Mouse (Mus musculus) liver, embryonic 11.5 days (tissue): ENCODE data around the gene Hacd4. TPM values are rescaled to one million over a fixed set of nuclear protein-coding genes. Genes with fewer than 3 reads are reported as not detected.

Experiments
- ATAC-seq: fragments of 200-750 bp; cut with Nextera tagmentation; replicated peaks from 2 replicates; pipeline ENCODE4 v1.8.0; 2017; ENCODE audit warnings: moderate number of reproducible peaks, mild to moderate bottlenecking, moderate TSS enrichment, moderate library complexity; ENCODE audit not compliant: low FRiP score
- DNase-seq: peaks from one replicate; pipeline ENCODE4 v3.0.0-alpha.2; 2017; ENCODE audit warnings: low spot score
- H3K27ac ChIP-seq: fragments of 300-500 bp; sonication (generic); 2 replicates; pipeline ENCODE4 v1.5.1; 2014; ENCODE audit warnings: mild to moderate bottlenecking, low read depth, low read length, control low read depth
- H3K27me3 ChIP-seq: fragments of 300-500 bp; sonication (generic); replicated peaks from 2 replicates; pipeline ENCODE4 v1.6.1; 2014; ENCODE audit warnings: low read length, mixed read lengths; ENCODE audit not compliant: control insufficient read depth, insufficient read depth
- H3K36me3 ChIP-seq: fragments of 300-500 bp; sonication (generic); 2 replicates; pipeline ENCODE4 v1.6.1; 2014; ENCODE audit warnings: mild to moderate bottlenecking, low read length, moderate library complexity, mixed read lengths; ENCODE audit not compliant: control insufficient read depth, insufficient read depth
- H3K4me1 ChIP-seq: fragments of 300-500 bp; sonication (generic); replicated peaks from 2 replicates; pipeline ENCODE4 v1.6.1; 2014; ENCODE audit warnings: low read length, mixed read lengths; ENCODE audit not compliant: control insufficient read depth, insufficient read depth
- H3K4me2 ChIP-seq: fragments of 300-500 bp; sonication (generic); 2 replicates; pipeline ENCODE4 v1.6.1; 2014; ENCODE audit warnings: mild to moderate bottlenecking, control low read depth, moderate library complexity
- H3K4me3 ChIP-seq: fragments of 300-500 bp; sonication (generic); 2 replicates; pipeline ENCODE4 v1.5.1; 2014; ENCODE audit warnings: low read depth, low read length, control low read depth
- H3K9ac ChIP-seq: fragments of 300-500 bp; sonication (generic); 2 replicates; pipeline ENCODE4 v1.6.1; 2014; ENCODE audit warnings: low read depth, low read length, control low read depth
- H3K9me3 ChIP-seq: fragments of 300-500 bp; sonication (generic); 2 replicates; pipeline ENCODE4 v1.6.1; 2016; ENCODE audit warnings: low read length, inconsistent platforms, mixed read lengths; ENCODE audit not compliant: control insufficient read depth
- WGBS: fragments of 180-500 bp; shearing (Covaris S2); extraction: QIAGEN DNeasy Blood & Tissue Kit; methylation state at CpG from one replicate; pipeline ENCODE4 v1.1.7; 2014; 5-methylcytosine and 5-hydroxymethylcytosine counted together
- polyA plus RNA-seq: library from polyadenylated mRNA; unstranded; fragments of >200 nt; fragmentation: Nextera tagmentation; extraction: Ambion mirVana; gene quantifications from 2 replicates; pipeline ENCODE4 v1.2.1, GENCODE M21; 2014

Gene Hacd4
- polyA plus RNA-seq, 1 experiment from 2014 or later: 6.3 TPM

- 52% methylated on average over 6 of the region's 6 CpGs for WGBS
- Histone ChIP-seq H3K36me3 (no peaks in the 10 kb centered on the region), H3K9ac (no peak overlapping the region), H3K27me3 (no peaks in the 10 kb centered on the region), H3K4me3 (no peak overlapping the region), H3K27ac (0 out of 2 replicates have a peak overlapping the region, but pooled peaks have one; percentile 25), H3K4me1 (peaks cover 12% of the 10 kb centered on the region), H3K9me3 (no peaks in the 10 kb centered on the region), H3K4me2 (peak overlapping the region; percentile 20; the same call in 1 of the 2 replicates)
- ATAC-seq: peak; percentile 59
- DNase-seq: peak; percentile 35
Observed at GRCm38 (mm10) chr4:88439669-88440123, 968 bp upstream of the Hacd4 start.

- Histone ChIP-seq H3K4me2 (peak overlapping the region; percentile 78), H3K4me1 (peaks cover 12% of the 10 kb centered on the region), H3K27ac (peak overlapping the region; percentile 43; the same call in 1 of the 2 replicates), H3K9me3 (no peaks in the 10 kb centered on the region), H3K36me3 (no peaks in the 10 kb centered on the region), H3K9ac (peak overlapping the region; percentile 61; the same call in 1 of the 2 replicates), H3K27me3 (no peaks in the 10 kb centered on the region), H3K4me3 (peak overlapping the region; percentile 46)
- no peak for DNase-seq
- 15% methylated on average over 4 of the region's 4 CpGs for WGBS
- no peak; the same call in 1 of the 2 replicates for ATAC-seq
Observed at GRCm38 (mm10) chr4:88438990-88439329, 232 bp upstream of the Hacd4 start.

GRCm38 (mm10) chr4:88437917-88438316, 811 bp downstream of the Hacd4 start:
- no peak overlapping the region for H3K4me3 ChIP-seq
- peaks cover 12% of the 10 kb centered on the region for H3K4me1 ChIP-seq
- 40% methylated on average over 2 of the region's 2 CpGs for WGBS
- no peaks in the 10 kb centered on the region for H3K36me3 ChIP-seq
- ATAC-seq: no peak
- DNase-seq: no peak
- no peak overlapping the region for H3K27ac ChIP-seq
- no peaks in the 10 kb centered on the region for H3K9me3 ChIP-seq
- no peaks in the 10 kb centered on the region for H3K27me3 ChIP-seq
- no peak overlapping the region for H3K9ac ChIP-seq
- peak overlapping the region; percentile 78 for H3K4me2 ChIP-seq

DNA sequence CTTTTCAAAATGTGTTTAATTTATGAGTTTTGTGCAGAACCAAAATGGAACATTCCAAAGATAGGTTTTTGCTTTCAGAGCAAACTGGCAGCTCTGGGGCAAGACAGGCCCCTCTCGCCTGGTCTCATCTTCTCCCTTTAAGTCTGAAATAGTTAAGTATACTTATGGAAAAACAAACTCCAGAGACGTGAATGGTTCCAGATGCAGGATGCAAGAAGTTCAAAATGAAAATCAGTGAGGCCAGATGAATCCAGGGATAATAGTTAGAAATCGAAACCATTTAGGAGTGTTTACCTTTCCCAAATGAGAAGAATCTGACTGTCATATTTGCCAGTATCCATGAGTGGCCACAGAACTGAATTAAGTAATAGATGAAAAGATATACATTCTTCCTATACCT, 1.6 kb downstream of the Hacd4 start:
- no peak for ATAC-seq
- DNase-seq: no peak
- 73% methylated on average over 3 of the region's 3 CpGs for WGBS
- no peaks in the 10 kb centered on the region for H3K36me3 ChIP-seq
- no peaks in the 10 kb centered on the region for H3K9me3 ChIP-seq
- H3K27ac ChIP-seq: no peak overlapping the region
- H3K9ac ChIP-seq: no peak overlapping the region
- no peak overlapping the region for H3K4me2 ChIP-seq
- H3K27me3 ChIP-seq: no peaks in the 10 kb centered on the region
- H3K4me1 ChIP-seq: peaks cover 12% of the 10 kb centered on the region
- H3K4me3 ChIP-seq: no peak overlapping the region

DNA sequence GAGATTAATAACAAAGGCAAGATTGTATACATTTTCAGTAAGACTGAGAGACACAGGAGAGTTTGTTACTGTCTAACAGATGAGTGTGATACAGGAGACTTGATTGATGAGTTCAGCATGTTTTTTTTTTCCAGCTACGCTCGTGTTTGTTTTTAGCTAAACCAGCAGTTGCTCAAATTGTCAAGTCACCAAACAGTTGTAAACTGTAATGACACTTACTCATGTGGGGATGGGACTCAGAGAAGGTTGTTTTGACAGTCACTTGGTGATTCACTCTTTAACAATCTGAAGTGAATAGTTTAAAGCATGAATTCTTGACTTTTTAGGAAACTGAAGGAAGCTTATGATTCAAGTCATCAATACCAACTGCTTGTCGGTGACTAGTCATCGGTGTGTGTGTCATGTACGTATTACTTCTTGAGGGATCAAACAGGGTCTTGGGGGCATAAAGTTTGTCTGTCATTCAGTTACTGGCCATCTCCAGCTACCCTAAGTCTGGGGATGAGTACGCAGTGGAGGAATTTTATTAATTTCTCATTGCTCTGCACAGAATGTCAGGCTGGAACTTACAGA, 2.0 kb downstream of the Hacd4 start:
- Histone ChIP-seq H3K9me3 (no peaks in the 10 kb centered on the region), H3K4me2 (no peak overlapping the region), H3K4me1 (peaks cover 12% of the 10 kb centered on the region), H3K27me3 (no peaks in the 10 kb centered on the region), H3K9ac (no peak overlapping the region), H3K27ac (no peak overlapping the region), H3K4me3 (no peak overlapping the region), H3K36me3 (no peaks in the 10 kb centered on the region)
- no peak for DNase-seq
- ATAC-seq: no peak
- 75% methylated on average over 6 of the region's 6 CpGs for WGBS

GRCm38 (mm10) chr4:88432412-88433024, 6.2 kb downstream of the Hacd4 start:
- DNase-seq (no peak), ATAC-seq (no peak)
- H3K4me1 ChIP-seq: no peaks in the 10 kb centered on the region
- no peak overlapping the region for H3K4me2 ChIP-seq
- no peak overlapping the region for H3K4me3 ChIP-seq
- no peak overlapping the region for H3K9ac ChIP-seq
- no peaks in the 10 kb centered on the region for H3K9me3 ChIP-seq
- no peaks in the 10 kb centered on the region for H3K36me3 ChIP-seq
- no peak overlapping the region for H3K27ac ChIP-seq
- WGBS: 73% methylated on average over 8 of the region's 8 CpGs
- no peaks in the 10 kb centered on the region for H3K27me3 ChIP-seq

DNA sequence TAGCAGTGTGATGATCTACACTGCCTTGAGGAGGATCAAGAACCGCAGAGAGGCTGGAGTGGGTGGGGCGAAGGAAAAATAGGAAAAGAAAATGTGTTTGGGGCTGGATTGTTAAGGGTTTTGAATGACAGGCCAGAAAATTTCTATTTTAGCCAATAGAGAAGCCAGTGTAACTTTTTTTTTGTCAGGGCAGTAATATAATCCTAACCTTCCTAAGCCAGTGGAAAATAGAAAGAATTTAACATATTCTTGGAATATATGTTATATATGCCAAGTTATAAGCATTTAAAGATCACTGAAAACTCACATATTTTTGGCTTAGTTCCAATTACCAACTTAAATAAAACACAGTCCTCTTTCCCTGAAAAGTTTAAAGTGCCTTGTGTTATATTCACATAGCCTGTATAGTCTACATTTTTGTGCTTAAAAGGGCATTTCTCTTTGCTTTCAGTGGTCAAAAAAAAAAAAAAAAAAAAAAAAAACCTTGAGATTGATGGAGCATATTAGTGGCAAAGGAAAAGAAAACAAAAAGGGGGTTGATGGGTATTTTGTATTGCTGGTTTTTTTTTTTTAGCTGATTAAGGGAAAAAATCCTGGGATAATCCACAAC, 11.0 kb downstream of the Hacd4 start:
- ATAC-seq (no peak), DNase-seq (no peak)
- Histone ChIP-seq H3K9me3 (no peaks in the 10 kb centered on the region), H3K4me1 (no peaks in the 10 kb centered on the region), H3K9ac (no peak overlapping the region), H3K27me3 (no peaks in the 10 kb centered on the region), H3K4me2 (no peak overlapping the region), H3K36me3 (no peaks in the 10 kb centered on the region), H3K27ac (no peak overlapping the region), H3K4me3 (no peak overlapping the region)
- WGBS: 81% methylated on average over 2 of the region's 2 CpGs

- no peak overlapping the region for H3K9ac ChIP-seq
- H3K36me3 ChIP-seq: no peaks in the 10 kb centered on the region
- ATAC-seq: no peak
Observed at GRCm38 (mm10) chr4:88424563-88424962, 14.2 kb downstream of the Hacd4 start.

GRCm38 (mm10) chr4:88419378-88419777, 19.4 kb downstream of the Hacd4 start:
- no peak for ATAC-seq
- Histone ChIP-seq H3K36me3 (no peaks in the 10 kb centered on the region), H3K4me3 (no peak overlapping the region), H3K27me3 (no peaks in the 10 kb centered on the region), H3K4me2 (no peak overlapping the region), H3K9me3 (no peaks in the 10 kb centered on the region), H3K27ac (no peak overlapping the region), H3K9ac (no peak overlapping the region), H3K4me1 (no peaks in the 10 kb centered on the region)
- no peak for DNase-seq
- 91% methylated on average over 5 of the region's 5 CpGs for WGBS

More at GRCm38 (mm10) chr4:88424563-88424962, 14.2 kb downstream of the Hacd4 start:
- no peak for DNase-seq
- no peak overlapping the region for H3K27ac ChIP-seq
- H3K4me3 ChIP-seq: no peak overlapping the region
- H3K4me2 ChIP-seq: no peak overlapping the region
- H3K27me3 ChIP-seq: no peaks in the 10 kb centered on the region
- H3K4me1 ChIP-seq: no peaks in the 10 kb centered on the region
- H3K9me3 ChIP-seq: no peaks in the 10 kb centered on the region
